Mouse (Mus musculus): ENCODE measurements around the gene Clic4.

DNA sequence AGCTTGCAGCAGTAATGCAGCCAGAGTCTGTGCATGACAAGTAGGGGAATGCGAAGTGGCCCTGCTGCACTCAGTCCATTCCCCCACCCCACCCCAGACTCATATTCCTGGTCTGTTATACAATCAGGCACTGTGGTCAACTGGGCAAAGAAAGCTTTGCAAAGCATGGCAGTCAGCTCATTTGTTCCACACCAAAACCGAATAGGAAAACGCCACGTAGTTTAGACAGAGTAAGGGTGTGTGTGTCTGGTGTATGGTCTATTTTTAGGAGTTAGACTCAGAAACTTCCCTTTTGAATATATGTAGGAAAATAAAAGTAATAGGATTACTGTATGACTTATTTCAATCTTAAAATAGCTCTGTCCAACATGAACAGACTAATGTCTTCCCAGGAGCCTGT is 36.0 kb downstream of the Clic4 start:
- TF ChIP-seq CTCF (IDR thresholded peaks at IDR 0.05; ENCODE audit: borderline replicate concordance, control insufficient read depth, extremely low read depth, insufficient read depth, low read length, poor library complexity) (no peak), POLR2A (IDR thresholded peaks at IDR 0.05; ENCODE audit: control insufficient read depth, extremely low read depth, insufficient read depth, low read length, poor library complexity) (no peak)

Data from thymus, adult 2 months (tissue).